Mouse (Mus musculus) layer of hippocampus, postnatal 10 days (tissue): ENCODE measurements at regions not wholly inside any gene's neighbourhood (a gene's known extent, or its start where the extent isn't known, plus 50 kb on each side); places are given as distances from the start of the nearest gene placed in this dataset.

Experiments
- DNase-seq, 2 experiments: peaks; one replicate each; pipeline ENCODE4 v3.0.0; 2021; ENCODE audit warnings: low spot score in 2 of 2

DNA sequence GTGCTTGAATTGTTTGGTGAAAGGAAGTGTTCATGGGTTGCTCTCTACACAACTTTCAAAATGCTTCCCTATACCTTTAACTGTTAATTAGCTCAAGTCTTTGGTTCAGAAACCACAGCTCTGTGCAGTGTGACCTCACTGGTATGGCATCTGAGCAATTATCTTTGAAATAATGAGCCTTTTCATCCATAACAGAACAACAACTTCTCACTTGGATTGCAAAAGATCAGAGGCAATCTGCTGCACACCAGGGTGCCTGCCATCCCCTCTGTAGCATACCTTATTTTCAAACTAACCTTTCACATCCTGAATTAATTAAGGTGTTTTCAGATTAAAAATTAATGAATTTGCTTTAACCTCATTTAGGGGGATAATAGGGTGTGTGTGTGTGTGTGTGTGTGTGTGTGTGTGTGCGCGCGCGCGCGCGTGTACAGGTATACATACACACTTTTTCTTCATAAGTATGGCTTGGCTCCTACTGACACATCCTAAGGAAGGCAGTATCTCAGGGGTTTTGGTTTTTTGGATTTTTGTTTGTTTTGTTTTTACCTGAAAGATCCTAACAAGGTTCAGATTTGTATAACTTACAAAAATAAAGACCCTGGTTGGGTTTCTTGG is 493.8 kb downstream of the Rapgef2 start:
- no peak for DNase-seq

DNA sequence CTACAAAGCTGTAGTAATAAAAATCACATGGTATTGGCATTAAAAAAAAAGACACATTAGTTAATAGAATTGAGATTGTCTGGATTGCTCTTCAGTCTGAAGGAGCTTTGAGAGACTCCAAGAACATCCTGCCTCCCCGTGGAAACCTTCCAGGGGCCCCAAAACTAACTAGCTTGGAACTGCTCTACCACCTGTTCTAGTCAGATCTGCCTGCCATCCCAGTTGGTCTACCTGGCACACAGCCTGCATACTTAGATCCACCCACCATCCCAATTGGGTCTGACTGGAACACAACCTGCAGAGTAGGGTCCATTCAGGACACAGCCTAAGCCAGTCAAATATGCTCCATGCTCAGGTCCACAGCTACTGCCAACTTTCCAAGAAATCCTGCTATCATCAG is 503.6 kb downstream of the Rapgef2 start:
- DNase-seq = no peak

DNA sequence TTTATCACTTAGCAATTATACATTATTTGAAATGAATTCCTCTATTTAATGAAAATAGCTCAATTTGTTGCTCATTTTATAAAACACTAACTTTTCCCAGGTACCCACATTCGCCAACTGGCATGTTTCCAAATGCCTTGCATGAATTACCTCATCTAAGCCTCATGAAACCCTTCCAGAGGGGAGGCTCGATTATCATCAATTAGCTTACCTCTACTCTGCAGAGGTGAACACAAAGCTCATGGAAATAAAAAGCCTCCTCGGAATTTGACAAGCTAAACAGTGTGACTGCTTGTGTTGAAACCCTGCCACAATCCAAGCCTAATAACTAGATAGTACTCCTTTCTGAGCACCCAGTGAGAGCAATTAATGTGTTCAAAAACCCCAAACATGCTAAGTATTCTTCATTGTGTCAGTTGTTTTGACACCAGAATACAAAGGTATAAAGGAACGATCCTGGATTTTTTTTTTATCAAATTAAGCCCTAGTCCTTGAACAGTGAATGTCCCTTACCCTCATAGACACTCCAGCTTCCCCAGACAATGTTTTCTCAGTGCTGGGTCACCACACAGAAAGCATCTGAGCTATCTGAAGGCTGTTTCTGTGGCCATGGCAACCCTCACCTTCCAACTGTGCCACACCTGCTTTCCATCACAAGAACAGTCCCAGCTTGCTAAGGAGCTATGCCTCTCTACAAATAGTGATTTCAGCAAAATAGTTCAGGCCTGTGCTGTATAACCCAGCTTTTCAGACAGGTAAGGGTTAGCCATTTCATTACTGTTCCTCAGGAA is 530.4 kb downstream of the Rapgef2 start:
- DNase-seq = no peak

DNA sequence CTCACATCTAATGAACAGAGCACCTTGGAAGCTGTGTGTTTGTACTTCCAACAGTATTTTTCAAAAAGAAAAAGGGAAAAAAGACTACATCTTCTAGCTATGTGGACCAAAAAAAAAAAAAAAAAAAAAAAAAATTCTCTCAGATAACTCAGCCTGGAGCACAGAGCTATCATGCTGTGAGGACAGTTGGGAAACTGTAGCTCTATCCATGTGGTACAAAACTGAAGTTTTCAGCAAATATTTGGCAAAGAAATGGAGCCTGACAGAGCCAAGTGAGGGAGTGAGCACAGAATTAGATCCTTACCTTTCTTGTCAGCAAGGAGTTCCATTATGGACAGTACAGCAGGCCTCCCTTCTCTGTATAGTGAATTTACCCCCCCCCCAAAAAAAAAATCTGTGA is 550.2 kb downstream of the Rapgef2 start:
- DNase-seq = no peak

DNA sequence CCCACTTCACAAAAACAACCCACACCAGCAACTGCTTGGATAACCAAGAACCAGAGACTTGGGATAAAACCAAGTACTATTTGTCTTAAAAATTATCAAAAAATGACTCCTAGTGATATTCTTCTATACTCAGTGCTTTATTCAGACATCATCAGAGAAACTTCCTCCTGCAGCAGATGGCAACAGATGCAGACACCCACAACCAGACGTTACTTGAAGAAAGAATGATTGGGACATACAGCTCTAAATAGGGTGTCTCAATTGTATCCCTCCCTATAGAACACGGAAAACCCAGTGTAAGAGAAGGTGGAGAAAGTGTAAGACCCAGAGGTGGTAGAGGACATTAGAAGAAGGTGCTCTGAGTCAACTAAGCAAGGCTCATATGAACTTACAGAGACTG is 569.6 kb downstream of the Rapgef2 start:
- no peak for DNase-seq

DNA sequence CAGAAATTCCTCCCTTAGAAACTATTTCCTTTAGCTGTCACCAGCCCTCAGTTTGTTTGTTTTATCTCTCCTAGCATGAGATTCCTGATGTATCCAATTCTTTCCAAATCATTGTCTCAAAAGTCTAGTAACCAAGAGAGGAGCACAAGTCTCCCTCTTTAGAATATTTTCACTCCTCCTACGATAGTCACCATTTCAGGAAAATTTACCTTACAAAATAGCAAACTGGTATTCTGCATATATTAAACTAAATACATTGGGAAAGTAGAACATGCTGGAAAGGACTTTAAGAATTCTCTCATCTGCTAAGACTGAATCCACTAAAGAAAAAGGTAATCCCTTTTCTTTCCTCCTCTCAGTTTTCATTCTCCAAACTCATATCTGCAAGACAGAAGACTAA is 578.6 kb downstream of the Rapgef2 start:
- DNase-seq = no peak

DNA sequence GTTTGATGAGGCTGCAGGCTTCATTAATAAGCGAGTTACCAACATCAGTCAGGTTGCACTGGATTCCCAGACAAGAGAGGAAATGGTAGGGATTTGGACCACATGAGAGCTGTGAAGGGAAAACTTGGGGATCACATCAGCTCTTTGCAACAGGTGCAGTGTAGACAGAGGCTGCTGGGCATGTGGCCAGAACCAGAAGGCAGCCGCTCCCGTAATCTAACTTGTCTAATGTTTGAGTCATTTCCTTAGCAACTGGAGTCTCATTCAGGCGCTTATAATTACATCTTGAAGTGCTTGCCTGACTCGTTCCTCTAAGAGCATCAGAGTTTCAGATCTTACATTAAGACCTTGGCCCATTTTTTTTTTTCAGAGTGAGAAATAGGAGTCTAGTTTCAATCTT is 587.4 kb downstream of the Rapgef2 start:
- DNase-seq = peak in 1 of 2 experiments; percentile 20

DNA sequence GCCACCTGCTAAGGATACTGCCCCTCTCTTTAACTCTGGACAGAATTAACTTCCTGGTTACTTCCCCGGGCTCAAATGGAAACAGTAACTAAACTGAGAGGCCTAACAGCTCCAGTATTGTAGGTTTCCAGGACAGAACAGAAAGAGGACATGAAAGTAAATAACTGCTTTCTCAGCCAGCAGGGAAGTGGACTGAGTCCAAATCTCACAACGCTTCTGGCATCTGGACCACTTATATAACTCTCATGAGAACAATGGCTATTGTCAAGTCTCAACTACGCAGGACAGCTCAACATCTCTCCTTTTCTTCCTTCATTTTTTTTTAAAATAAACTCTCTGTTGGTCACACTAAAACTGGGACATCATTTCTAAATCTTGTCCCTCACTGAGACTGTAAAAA is 594.8 kb downstream of the Rapgef2 start:
- no peak for DNase-seq

DNA sequence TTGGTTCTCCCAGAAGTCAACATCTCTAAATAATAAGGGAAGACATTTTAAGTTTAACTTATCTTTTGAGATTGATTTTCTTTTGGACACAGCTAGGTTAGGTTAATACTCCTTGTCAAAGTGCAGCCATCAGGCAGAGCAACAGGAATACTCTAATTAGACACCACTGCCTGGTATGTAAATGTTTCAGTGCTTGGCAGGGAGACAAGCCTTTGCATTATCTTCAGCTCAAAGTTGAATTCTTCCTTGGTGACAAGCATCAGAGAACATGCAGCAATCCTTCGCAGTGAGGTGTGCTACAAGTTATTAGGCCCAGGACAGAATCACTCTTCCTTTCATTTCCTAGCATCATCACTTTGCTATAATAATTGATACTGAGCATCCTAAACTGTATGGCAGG is 608.7 kb downstream of the Rapgef2 start:
- no peak for DNase-seq

DNA sequence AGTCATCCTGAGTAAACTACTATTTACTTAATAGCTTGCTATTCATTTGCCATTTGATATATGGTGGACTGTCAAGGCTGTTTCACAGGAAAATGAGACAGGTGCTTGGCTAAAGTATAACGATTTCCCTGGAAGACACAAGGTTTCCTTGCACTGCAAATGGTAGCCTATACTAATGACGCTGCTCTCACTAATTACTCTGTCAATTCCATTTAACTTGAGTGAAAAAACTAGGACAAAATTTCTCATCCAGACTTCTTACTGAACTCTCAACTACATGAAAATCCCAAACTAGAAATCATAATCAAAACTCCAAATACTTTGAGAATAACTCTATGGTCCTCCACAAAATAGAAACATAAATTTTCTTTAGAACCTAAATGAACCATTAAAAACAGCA is 609.5 kb downstream of the Rapgef2 start:
- DNase-seq = no peak

DNA sequence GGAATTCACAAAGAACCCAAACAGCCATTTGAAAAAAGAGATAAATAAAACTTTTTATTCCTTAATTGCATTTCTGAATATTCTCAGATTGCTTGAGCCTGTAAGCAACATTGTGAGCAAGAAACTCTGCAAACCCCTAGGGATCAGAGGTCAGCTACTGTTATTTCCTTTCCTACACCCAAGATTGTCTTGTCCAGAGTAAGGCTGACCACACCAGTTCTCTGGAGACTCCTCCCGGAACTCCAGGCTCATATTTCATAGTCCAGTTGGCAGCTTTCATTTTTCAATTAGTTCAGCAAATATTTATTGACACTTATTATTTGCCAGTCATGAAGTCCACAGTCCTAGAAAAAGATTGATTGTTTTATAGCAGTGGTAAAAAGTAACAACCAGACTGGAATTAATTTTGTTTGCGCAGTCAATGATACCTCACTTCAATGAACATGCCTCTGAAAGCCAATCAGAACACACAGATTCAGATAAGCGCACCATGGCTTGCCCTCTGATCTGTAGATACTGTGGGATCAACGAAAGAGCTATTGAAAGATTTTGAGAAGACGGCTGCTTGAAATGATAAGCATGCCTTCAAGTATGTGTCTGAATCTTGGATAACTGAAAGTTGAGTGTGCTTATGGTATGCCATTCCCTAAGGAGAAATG is 611.7 kb downstream of the Rapgef2 start:
- no peak for DNase-seq

DNA sequence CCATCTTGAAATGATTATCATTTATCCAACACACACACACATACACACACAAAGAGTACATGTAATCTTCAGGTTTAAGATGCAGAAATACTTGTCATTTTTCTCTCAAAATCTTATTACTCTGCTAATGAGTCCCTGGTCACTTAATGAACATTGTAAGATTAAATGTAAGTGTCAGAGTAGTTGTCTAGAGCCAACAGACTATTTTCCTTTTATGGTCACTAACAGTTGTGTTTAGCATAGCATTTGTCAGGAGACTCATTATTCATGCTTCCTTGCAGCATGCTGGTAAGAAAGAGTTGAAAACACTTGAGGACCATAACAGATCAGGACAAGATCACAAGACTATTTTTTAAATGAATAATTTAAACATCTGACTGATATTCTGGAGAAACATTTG is 618.3 kb downstream of the Rapgef2 start:
- DNase-seq = no peak

DNA sequence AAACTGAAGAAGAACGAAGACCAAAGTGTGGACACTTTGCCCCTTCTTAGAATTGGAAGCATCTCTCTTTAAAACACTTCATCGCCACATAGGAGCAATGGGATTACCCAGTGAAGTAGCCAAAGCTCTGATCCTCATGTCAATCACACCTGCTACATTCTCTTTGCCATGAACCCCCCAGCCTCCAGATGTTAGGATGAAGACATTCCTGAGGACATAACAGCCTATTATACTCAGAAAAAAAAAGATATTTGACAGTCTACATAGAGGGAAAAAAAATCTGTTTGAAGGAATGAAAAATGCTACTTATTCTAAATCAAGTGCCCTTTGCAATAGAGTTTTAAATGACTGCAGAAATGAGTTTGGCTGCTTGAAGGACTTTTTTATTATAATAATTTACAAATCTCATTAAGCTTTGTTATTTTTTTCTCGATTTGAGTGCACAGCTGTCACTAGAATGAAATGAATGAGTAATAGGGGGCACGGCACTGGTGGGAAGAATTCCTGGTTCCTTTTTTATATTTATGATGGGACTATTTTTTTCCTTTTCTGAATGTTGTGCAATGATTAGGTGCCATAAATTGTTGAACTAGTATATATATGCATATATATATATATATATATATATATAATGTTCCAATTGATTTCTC is 618.8 kb downstream of the Rapgef2 start:
- no peak for DNase-seq

DNA sequence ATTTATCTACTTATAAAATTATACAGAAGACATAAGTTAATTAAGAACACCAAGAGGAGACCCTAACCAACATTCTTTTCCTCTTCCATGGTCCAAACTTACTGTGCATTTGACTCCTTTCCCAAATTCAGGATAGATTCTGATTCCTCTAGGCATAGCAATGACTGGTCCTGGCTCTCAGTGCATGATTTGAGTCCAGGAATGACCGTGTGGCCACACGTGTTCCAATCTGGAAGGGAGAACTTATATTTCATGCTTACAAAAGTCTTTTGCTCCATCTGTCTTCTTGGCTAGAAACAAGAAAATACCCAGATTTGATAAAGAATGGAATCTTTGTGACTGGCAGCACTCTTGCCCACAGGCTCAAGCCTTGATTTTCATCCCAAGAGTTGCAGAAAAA is 638.2 kb downstream of the Rapgef2 start:
- DNase-seq = no peak

DNA sequence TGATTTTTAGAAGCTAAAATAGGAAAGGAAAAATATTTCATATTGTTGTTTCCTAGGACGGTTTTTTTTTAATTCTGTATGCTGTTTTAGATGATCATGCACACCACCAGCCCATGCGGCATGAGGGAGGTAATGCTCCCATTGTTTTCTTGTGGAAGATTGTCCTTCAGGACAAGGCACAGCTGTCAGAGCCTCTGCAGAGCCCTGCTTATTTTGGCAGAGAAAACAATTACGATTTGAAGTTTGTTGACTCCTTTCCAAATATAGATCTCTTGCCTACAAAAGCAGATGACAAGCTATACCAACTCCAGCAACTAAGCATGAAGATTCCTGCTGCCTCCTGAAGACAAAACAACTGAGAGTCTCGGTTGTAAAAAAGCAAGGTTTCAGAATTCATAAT is 650.9 kb downstream of the Rapgef2 start:
- DNase-seq = no peak

DNA sequence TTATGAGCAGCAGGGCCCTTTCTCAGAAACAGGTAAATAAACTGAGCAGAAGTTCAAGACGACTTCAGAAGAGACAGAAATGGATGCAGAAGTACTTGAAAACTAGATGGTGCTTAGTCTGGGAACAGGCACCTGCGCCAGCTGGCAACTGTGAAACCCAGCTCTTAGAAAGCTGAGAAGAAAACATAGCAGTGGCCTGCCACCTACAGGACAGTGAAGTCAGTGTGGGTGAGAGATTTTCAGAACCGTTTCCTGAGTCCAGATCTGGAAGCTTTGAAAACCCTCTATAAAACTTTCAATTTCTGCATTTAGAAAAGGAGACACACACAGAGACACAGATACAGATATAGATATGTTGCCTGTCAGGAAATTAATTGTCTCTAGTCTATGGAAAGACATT is 667.4 kb downstream of the Rapgef2 start:
- peak; percentile 43 to 58 for DNase-seq

DNA sequence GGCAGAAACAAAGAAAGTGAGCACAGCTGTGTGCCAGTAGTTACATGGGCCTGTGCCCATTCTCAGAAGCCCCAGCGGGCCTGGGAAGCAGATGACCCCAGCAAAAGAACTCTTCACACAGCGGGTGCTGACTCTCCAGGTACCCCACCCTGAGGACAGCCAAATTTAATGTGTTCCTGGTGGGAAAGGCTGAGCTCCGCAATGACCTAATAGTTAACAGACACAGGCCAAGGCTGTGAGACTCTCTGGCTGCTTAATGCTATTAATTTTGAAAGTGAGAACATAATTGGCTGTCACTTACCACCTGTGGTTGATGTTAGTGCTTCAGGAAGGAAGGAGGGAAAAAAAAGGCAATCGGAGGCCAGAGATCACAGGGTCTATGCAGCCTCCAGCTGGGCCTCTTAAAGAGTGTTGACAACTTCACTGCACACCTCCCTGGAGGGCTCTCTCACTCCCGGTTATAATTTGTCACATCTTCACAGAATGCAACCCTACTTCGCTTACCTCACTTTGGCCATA is 691.5 kb downstream of the Rapgef2 start:
- no peak for DNase-seq

DNA sequence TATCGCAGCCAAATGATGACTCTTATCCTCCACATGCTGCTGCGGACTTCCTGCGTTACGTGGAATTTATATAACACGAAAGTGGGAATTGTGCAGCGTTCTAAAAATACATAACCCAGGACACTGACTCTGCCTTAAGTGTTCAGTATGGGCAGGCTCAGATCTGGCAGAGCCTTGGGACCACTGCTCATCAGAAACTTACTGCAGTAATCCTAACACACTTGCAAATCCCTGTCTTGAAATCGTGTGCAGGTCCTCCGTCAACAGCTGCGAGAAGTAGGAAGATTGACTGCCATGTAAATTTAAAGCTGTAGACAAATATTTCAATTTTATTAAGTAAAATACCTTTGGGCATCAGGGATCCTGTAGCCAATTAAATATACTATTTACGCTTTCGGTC is 692.0 kb downstream of the Rapgef2 start:
- DNase-seq = no peak

DNA sequence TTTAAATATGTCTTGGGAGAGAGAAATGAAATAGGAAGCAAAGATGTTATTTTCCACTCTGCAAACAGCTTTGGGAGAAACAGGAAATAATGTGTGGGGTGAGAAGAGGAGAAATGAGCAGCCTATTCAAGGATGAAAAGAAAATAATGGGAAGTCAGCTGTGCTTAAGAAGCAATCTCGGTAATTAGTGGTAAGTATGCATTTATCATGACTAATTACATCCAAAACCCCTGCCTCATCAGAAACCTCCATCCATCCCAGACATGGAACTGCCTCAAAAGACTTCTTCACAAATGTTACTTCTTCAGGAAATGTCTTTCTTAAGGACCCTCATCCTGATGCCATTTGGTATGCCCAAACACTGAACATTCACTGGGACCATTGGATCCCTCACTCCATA is 699.7 kb downstream of the Rapgef2 start:
- DNase-seq = no peak

DNA sequence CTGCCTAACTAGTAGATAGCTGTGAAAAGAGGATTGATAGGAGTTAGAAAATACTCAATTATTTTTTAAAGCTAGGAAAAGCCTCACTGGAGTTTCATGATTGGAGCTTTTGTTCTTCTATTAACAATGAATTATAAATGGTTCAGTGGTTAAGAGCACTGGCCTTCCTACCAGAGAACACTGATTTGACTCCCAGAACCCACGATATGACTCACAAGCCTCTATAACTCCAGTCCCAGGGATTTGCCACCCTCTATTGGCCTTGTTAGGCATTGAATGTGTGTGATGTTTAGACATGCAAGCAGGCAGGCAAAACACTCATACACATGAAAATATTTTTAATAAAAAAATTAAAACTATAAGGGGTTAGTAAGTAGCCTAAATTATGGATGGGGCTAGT is 704.4 kb downstream of the Rapgef2 start:
- peak; percentile 10 to 26 for DNase-seq

DNA sequence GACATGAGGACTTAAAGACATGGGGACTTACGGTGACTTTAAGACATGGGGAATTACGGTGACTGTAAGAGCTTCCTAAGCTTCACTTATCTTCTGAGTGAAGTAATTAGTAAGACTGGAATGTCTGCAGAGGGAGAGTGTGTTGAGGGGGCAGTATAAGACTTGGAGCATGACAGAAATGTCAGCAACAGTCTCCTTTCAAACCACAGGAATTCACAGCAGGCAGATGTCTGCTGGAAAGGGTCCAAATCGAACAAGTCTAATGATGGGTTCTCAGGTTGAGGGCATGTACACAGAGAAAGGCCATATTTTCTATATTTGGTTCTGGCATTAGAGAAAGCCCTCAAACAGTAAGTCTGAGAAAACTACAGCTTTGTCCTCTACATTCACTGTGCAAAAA is 705.2 kb downstream of the Rapgef2 start:
- no peak for DNase-seq
